Mouse (Mus musculus) lung, adult 2 months (tissue): ENCODE measurements around the gene Ermp1.

ENCODE experiments used
- CTCF ChIP-seq: fragments of 200-500 bp; IDR thresholded peaks from 2 replicates; pipeline ENCODE4 v1.5.1; 2011; ENCODE audit warnings: mild to moderate bottlenecking, low read length, control low read depth; ENCODE audit not compliant: insufficient read depth
- POLR2A ChIP-seq: fragments of 200-500 bp; IDR thresholded peaks from 2 replicates; pipeline ENCODE4 v1.6.1; 2011; ENCODE audit warnings: low read depth, mild to moderate bottlenecking, control low read depth, low read length, borderline replicate concordance; ENCODE audit errors: extremely low read depth

GRCm38 (mm10) chr19:29656029-29656428 is 7.8 kb upstream of the Ermp1 start:
- TF ChIP-seq CTCF (no peak), POLR2A (no peak)
